Mouse (Mus musculus): ENCODE results near the gene Emc7. TPM values are rescaled to one million over a fixed set of nuclear protein-coding genes. Genes with fewer than 3 reads are reported as not detected.
A peak's percentile ranks its signal among the peaks of the same experiment; 100 is the strongest.
"Not testable (repeated sequence)": the region's sequence is repeated elsewhere in the genome, so short reads cannot be mapped to it uniquely, and the experiment has no call there.

Emc7 gene
- polyA plus RNA-seq, 1 experiment from 2014 or later = 18.0 TPM

DNA sequence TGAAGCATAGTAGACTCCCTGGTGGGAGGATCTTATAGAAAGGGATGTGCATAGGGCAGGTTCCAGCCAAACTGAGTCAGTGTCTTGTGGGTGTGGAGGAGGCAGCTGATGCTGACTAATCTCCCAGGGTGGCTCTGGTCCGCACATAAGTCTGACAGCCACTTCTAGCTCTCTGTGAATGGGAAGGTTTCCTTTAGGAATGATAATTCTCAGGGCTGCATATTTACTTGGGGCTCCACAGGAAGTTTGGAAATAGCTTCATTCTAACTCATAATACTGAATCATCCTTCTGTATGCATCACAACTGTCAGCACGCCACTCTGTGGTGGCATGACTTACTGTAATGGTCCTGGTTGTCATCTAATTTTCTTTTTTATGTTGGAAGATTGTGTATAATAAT is 11.3 kb upstream of the Emc7 start:
- H3K27me3 ChIP-seq (replicated peaks; ENCODE audit: control insufficient read depth, insufficient read depth, low read length) = no peaks in the 10 kb centered on the region
- H3K4me2 ChIP-seq (ENCODE audit: low read length) = no peak overlapping the region
- 71% methylated on average over 2 of the region's 2 CpGs for WGBS
- no peak overlapping the region for H3K9ac ChIP-seq (replicated peaks; ENCODE audit: low read depth, low read length)
- no peaks in the 10 kb centered on the region for H3K36me3 ChIP-seq (ENCODE audit: control insufficient read depth, insufficient read depth)
- no peak overlapping the region for H3K4me3 ChIP-seq (replicated peaks; ENCODE audit: low read length)
- no peak for ATAC-seq
- no peaks in the 10 kb centered on the region for H3K9me3 ChIP-seq (ENCODE audit: control insufficient read depth, low read length)
- no peak overlapping the region for H3K27ac ChIP-seq (ENCODE audit: low read length)
- no peaks in the 10 kb centered on the region for H3K4me1 ChIP-seq (replicated peaks; ENCODE audit: control insufficient read depth, insufficient read depth, low read length)

DNA sequence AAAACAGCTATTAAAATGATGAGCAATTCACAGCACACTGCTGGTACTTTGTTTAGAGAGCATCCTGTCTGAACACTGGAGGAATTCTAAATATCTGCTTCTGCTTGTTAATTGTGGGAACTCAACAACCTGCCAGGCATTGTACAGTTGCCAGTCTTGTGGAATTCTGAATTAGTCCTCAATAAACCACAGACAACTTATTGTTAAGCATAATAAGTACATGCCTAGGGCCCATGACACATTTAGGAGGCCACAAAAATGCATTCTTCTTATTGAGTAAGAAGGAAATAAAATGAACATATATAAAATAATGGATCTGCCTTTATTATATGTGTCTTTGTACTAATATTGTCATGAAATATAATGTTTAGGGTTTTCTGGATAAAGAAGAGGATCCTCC is 9.3 kb upstream of the Emc7 start:
- no peak for ATAC-seq
- no peaks in the 10 kb centered on the region for H3K27me3 ChIP-seq (replicated peaks; ENCODE audit: control insufficient read depth, insufficient read depth, low read length)
- H3K27ac ChIP-seq (ENCODE audit: low read length) = no peak overlapping the region
- H3K9ac ChIP-seq (replicated peaks; ENCODE audit: low read depth, low read length) = no peak overlapping the region
- no peaks in the 10 kb centered on the region for H3K4me1 ChIP-seq (replicated peaks; ENCODE audit: control insufficient read depth, insufficient read depth, low read length)
- no peaks in the 10 kb centered on the region for H3K36me3 ChIP-seq (ENCODE audit: control insufficient read depth, insufficient read depth)
- no peak overlapping the region for H3K4me2 ChIP-seq (ENCODE audit: low read length)
- H3K9me3 ChIP-seq (ENCODE audit: control insufficient read depth, low read length) = no peaks in the 10 kb centered on the region
- H3K4me3 ChIP-seq (replicated peaks; ENCODE audit: low read length) = no peak overlapping the region

DNA sequence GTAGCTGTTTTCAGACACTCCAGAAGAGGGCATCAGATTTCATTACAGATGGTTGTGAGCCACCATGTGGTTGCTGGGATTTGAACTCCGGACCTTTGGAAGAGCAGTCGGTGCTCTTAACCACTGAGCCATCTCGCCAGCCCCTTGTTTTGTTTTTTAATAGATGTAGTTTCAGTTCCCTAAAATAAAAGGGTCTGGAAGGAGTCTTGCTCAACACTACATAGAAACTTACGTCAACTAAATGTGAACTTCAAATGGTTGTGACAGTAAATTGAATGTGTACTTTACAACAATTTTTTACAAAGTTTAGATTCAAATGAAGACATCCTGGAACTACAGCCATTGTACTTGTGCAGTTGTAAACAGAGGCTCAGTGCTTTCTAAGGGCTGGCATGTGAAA is 6.8 kb upstream of the Emc7 start:
- not testable (repeated sequence) for H3K36me3 ChIP-seq (ENCODE audit: control insufficient read depth, insufficient read depth); H3K4me2 ChIP-seq (ENCODE audit: low read length); H3K4me1 ChIP-seq (replicated peaks; ENCODE audit: control insufficient read depth, insufficient read depth, low read length); H3K9me3 ChIP-seq (ENCODE audit: control insufficient read depth, low read length); H3K4me3 ChIP-seq (replicated peaks; ENCODE audit: low read length); H3K9ac ChIP-seq (replicated peaks; ENCODE audit: low read depth, low read length); H3K27ac ChIP-seq (ENCODE audit: low read length); H3K27me3 ChIP-seq (replicated peaks; ENCODE audit: control insufficient read depth, insufficient read depth, low read length); ATAC-seq
- WGBS = 74% methylated on average over 4 of the region's 4 CpGs

GRCm38 (mm10) chr2:112448510-112449059 is 6.2 kb upstream of the Emc7 start:
- no peaks in the 10 kb centered on the region for H3K36me3 ChIP-seq (ENCODE audit: control insufficient read depth, insufficient read depth)
- no peak overlapping the region for H3K9ac ChIP-seq (replicated peaks; ENCODE audit: low read depth, low read length)
- ATAC-seq = no peak

DNA sequence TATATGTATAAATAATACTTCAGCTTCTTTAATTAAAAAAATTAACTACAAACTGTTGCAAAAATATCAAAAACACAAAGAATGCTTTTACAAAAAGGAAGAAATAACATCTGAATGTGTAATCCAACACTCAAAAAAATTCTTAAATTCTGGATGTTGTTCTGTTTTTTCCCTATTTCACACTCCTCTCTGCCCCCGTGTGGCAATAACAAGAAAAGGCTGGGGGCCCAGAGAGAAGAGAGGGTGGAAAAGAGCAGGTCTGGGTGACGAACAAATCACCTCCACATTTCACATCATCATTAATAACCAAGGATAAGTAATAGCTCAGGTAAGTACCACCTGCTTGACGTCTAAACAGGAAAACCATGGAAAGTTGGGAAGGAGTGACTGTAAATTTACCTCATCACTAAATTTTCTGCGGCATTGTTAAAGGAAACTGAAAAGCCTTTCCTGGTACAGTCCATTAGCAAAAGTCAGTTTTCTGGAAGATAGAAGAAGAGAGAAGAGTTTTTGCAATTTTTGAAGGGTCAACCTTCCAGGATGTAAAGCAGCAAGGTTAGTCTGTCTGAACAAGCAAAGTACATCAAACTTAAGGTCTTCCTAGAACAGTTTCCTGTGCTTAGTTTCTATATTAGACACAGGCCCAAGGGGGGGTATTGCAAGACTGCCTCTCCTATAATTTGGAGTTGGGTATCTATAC is 5.0 kb upstream of the Emc7 start:
- Histone ChIP-seq H3K27me3 (replicated peaks; ENCODE audit: control insufficient read depth, insufficient read depth, low read length) (no peaks in the 10 kb centered on the region), H3K27ac (ENCODE audit: low read length) (no peak overlapping the region), H3K4me1 (replicated peaks; ENCODE audit: control insufficient read depth, insufficient read depth, low read length) (peaks cover 3% of the 10 kb centered on the region), H3K9me3 (ENCODE audit: control insufficient read depth, low read length) (no peaks in the 10 kb centered on the region), H3K9ac (replicated peaks; ENCODE audit: low read depth, low read length) (no peak overlapping the region), H3K4me3 (replicated peaks; ENCODE audit: low read length) (no peak overlapping the region), H3K36me3 (ENCODE audit: control insufficient read depth, insufficient read depth) (no peaks in the 10 kb centered on the region), H3K4me2 (ENCODE audit: low read length) (no peak overlapping the region)
- ATAC-seq = no peak
- 40% methylated on average over 4 of the region's 4 CpGs for WGBS

More at GRCm38 (mm10) chr2:112448510-112449059, 6.2 kb upstream of the Emc7 start:
- Histone ChIP-seq H3K27ac (ENCODE audit: low read length) (no peak overlapping the region), H3K9me3 (ENCODE audit: control insufficient read depth, low read length) (no peaks in the 10 kb centered on the region), H3K4me3 (replicated peaks; ENCODE audit: low read length) (no peak overlapping the region), H3K4me1 (replicated peaks; ENCODE audit: control insufficient read depth, insufficient read depth, low read length) (no peaks in the 10 kb centered on the region), H3K4me2 (ENCODE audit: low read length) (no peak overlapping the region), H3K27me3 (replicated peaks; ENCODE audit: control insufficient read depth, insufficient read depth, low read length) (no peaks in the 10 kb centered on the region)

DNA sequence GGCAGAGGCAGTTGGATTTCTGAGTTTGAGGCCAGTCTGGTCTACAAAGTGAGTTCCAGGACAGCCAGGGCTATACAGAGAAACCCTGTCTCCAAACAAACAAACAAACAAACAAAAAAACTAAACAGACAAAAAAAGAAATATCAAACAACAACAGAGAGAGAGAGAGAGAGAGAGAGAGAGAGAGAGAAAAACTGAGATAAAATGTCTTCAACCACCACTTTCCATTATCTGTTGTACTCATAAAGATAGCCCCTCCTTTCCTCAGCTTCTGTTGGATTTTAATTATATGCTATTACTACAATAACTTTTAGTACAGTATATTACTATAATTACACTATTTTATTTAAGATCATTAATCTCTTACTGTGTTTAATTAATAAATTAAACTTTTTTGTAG is 2.3 kb upstream of the Emc7 start:
- not testable (repeated sequence) for ATAC-seq; H3K4me2 ChIP-seq (ENCODE audit: low read length); H3K9me3 ChIP-seq (ENCODE audit: control insufficient read depth, low read length); H3K27me3 ChIP-seq (replicated peaks; ENCODE audit: control insufficient read depth, insufficient read depth, low read length); H3K36me3 ChIP-seq (ENCODE audit: control insufficient read depth, insufficient read depth); H3K4me3 ChIP-seq (replicated peaks; ENCODE audit: low read length); H3K27ac ChIP-seq (ENCODE audit: low read length); H3K9ac ChIP-seq (replicated peaks; ENCODE audit: low read depth, low read length)
- peaks cover 12% of the 10 kb centered on the region for H3K4me1 ChIP-seq (replicated peaks; ENCODE audit: control insufficient read depth, insufficient read depth, low read length)

- Histone ChIP-seq H3K27ac (ENCODE audit: low read length) (peak overlapping the region; percentile 56; the same call in 1 of the 2 replicates), H3K4me2 (ENCODE audit: low read length) (peak overlapping the region; percentile 87), H3K36me3 (ENCODE audit: control insufficient read depth, insufficient read depth) (no peaks in the 10 kb centered on the region), H3K4me3 (replicated peaks; ENCODE audit: low read length) (peak overlapping the region; percentile 61), H3K9ac (replicated peaks; ENCODE audit: low read depth, low read length) (peak overlapping the region; percentile 81), H3K9me3 (ENCODE audit: control insufficient read depth, low read length) (no peaks in the 10 kb centered on the region), H3K4me1 (replicated peaks; ENCODE audit: control insufficient read depth, insufficient read depth, low read length) (peaks cover 12% of the 10 kb centered on the region), H3K27me3 (replicated peaks; ENCODE audit: control insufficient read depth, insufficient read depth, low read length) (no peaks in the 10 kb centered on the region)
- ATAC-seq = peak; percentile 69
- WGBS = 29% methylated on average over 17 of the region's 17 CpGs
Measured at GRCm38 (mm10) chr2:112454125-112454861, 504 bp upstream of the Emc7 start.

- ATAC-seq = no peak
- peaks cover 16% of the 10 kb centered on the region for H3K36me3 ChIP-seq (ENCODE audit: control insufficient read depth, insufficient read depth)
- no peak overlapping the region for H3K4me2 ChIP-seq (ENCODE audit: low read length)
- H3K27ac ChIP-seq (ENCODE audit: low read length) = no peak overlapping the region
- H3K27me3 ChIP-seq (replicated peaks; ENCODE audit: control insufficient read depth, insufficient read depth, low read length) = no peaks in the 10 kb centered on the region
- no peak overlapping the region for H3K9ac ChIP-seq (replicated peaks; ENCODE audit: low read depth, low read length)
- H3K4me3 ChIP-seq (replicated peaks; ENCODE audit: low read length) = no peak overlapping the region
- peaks cover 7% of the 10 kb centered on the region for H3K4me1 ChIP-seq (replicated peaks; ENCODE audit: control insufficient read depth, insufficient read depth, low read length)
- no peaks in the 10 kb centered on the region for H3K9me3 ChIP-seq (ENCODE audit: control insufficient read depth, low read length)
- 95% methylated on average over 3 of the region's 3 CpGs for WGBS
Measured at GRCm38 (mm10) chr2:112460557-112460956, 5.8 kb downstream of the Emc7 start.

DNA sequence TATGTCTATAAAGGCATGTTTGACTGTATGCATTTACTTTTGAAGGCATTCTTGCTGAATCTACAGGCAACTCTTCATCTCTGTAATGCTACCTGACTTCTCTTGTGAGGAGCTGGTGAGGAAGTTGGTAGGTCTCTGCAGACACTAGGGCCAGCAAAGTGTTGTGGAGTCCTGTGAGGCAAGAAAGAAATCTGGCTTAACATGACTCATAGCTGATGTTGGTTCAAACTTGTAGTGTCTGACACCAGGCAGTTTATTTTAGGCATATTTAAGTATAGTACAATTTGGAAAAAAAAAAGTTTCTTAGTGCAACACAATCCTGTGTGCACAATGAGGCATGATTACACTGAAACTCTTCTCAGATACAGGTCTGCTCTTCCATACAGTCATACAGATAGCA is 14.7 kb downstream of the Emc7 start:
- Histone ChIP-seq H3K27me3 (replicated peaks; ENCODE audit: control insufficient read depth, insufficient read depth, low read length) (no peaks in the 10 kb centered on the region), H3K4me3 (replicated peaks; ENCODE audit: low read length) (no peak overlapping the region), H3K9ac (replicated peaks; ENCODE audit: low read depth, low read length) (no peak overlapping the region), H3K9me3 (ENCODE audit: control insufficient read depth, low read length) (no peaks in the 10 kb centered on the region), H3K4me1 (replicated peaks; ENCODE audit: control insufficient read depth, insufficient read depth, low read length) (no peaks in the 10 kb centered on the region), H3K27ac (ENCODE audit: low read length) (no peak overlapping the region), H3K4me2 (ENCODE audit: low read length) (no peak overlapping the region), H3K36me3 (ENCODE audit: control insufficient read depth, insufficient read depth) (peaks cover 23% of the 10 kb centered on the region)
- ATAC-seq = no peak

Measured in forebrain, embryonic 16.5 days (tissue).